Mouse (Mus musculus) monocyte, adult 2 months (primary cell): Measurements from ENCODE around the gene Gm5485.

ENCODE experiments used
- DNase-seq, 2 experiments: peaks; one replicate each; pipeline ENCODE4 v3.0.0; 2022; ENCODE audit warnings: low spot score in 2 of 2, low read depth in 1 of 2

The Gm5485 gene

DNA sequence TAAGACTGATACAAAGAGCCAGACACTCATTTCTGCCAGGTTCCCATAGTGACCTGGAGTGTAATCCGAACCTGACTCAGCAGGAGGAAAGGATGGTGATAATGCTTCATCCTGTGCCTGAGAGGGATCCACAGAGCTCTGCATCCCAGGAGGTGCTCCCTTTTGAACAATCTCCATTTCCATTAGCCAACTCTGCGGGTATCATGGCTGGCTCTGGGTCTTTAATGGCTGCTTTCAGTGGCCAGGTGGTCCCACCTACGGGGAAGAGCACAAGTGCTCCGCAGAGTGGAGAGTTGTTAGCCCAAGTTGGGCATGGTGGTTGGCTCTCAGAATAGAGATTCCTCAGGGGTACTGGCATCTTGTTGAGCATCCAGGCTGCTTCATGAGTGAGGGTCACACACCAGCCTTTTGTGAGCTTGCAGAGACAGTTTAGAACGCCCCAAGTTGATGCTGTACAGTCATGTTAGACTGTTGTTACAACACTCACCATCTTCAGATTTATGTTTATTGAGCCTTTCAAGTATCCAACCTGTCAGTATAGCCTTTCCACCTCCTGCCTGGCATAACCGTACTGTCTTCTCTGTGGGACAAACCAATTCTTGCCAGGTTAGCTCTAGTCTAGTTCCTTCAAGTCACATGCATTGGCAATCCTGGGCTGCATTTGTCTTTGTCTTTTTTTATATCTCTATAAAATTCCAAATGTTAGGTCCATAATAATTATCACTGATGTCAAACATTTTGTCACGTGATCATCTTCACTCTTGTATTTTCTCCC, 38.3 kb downstream of the Gm5485 start:
- no peak for DNase-seq

DNA sequence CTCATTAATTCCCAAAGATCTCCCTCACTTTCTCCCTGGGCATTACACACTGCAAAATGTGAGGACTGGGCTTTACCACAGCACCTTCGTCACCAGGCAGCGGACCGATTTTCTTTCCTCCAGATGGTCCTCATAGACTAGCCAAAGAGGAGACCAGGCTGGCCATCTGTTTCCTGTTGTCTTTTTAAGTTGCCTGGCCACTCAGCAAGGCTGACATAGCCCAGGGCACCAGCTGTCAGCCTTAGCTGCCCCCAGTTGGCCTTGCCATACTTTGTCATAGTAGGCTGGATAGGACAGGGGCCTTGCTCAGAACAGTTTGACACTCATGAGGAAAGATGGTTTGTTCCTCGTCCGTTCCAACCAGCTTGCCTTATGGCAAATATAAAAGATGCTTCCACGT, 39.8 kb downstream of the Gm5485 start:
- DNase-seq, result no peak

DNA sequence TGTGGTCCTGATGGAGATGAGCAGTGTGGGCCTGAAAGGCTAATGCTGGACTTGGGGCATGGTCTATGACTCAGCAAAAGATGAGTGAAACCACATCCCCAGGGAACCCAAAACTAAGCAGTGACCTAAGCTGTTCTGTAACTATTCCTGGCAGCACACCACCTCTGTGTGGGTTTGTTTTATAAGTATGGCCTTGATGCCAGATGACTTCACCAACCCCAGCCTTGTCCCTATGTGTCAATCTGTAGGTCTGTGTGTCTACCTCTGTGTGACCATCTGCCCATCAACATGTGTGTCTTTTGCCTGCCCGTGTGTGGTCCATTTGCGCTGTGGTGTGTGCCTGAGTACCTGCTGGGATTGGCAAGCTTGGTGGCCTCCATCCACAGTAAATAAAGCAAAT, 44.1 kb downstream of the Gm5485 start:
- DNase-seq, result no peak

GRCm38 (mm10) chr16:48366801-48367200, 45.4 kb downstream of the Gm5485 start:
- no peak for DNase-seq

DNA sequence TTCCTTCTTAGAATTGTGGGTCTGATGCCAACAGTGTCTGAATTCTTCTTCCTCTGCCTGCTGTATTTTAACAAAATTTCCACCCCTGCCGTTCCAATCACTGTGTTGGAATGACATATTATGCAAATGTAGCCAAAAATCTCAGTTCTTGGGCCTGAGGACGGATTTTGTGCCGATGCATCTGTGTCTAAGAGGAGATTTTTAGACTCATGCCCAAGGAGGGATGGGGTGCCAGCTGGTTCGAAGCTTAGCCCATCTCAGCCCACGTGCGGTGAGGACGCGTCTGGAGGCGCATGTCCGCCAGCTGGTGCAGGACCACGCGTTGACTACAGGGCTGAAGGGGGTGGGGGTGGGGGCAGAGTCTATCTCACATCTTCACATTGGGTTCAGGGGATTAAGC, 51.3 kb downstream of the Gm5485 start:
- DNase-seq, result no peak

DNA sequence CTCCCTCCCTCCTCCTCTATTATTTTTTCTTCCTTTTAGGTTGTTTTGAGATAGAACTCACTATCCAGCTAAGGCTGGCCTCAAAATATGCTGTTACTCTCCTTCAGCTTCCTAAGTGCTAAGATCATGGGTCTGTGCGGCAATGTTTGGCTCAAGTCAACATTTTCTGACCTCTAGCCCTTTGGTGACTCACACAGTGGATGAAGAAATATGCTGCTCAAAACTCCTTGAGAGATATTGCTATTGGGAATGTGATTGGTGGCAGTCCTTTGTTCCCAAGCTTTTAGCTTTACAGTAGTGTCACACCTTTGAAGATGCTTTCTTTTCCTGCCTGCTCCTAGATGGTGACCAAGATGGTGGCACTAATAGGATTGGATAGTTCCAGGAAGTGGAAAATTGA, 55.8 kb downstream of the Gm5485 start:
- no peak for DNase-seq

- DNase-seq, result no peak
These were observed 56.5 kb downstream of the Gm5485 start for GRCm38 (mm10) chr16:48355716-48356115.
